Mouse (Mus musculus) limb, embryonic 15.5 days (tissue): ENCODE results near the gene Vav2. TPM values are rescaled to one million over a fixed set of nuclear protein-coding genes. Genes with fewer than 3 reads are reported as not detected.

Experiments
- ATAC-seq: fragments of 200-750 bp; cut with Nextera tagmentation; 2 replicates; pipeline ENCODE4 v1.8.0; 2017; ENCODE audit warnings: low read depth, moderate TSS enrichment; ENCODE audit not compliant: insufficient number of reproducible peaks, low FRiP score, low TSS enrichment
- H3K27ac ChIP-seq: fragments of 300-500 bp; sonication (generic); 2 replicates; pipeline ENCODE4 v1.5.1; 2015; ENCODE audit warnings: moderate library complexity, mild to moderate bottlenecking, inconsistent platforms
- H3K27me3 ChIP-seq: fragments of 300-500 bp; sonication (generic); 2 replicates; pipeline ENCODE4 v1.6.1; 2015; ENCODE audit warnings: inconsistent platforms
- H3K36me3 ChIP-seq: fragments of 300-500 bp; sonication (generic); 2 replicates; pipeline ENCODE4 v1.6.1; 2015; ENCODE audit warnings: inconsistent platforms
- H3K4me1 ChIP-seq: fragments of 300-500 bp; sonication (generic); 2 replicates; pipeline ENCODE4 v1.6.1; 2015; ENCODE audit warnings: inconsistent platforms
- H3K4me2 ChIP-seq: fragments of 300-500 bp; sonication (generic); 2 replicates; pipeline ENCODE4 v1.6.1; 2015; ENCODE audit warnings: mild to moderate bottlenecking, inconsistent platforms
- H3K4me3 ChIP-seq: fragments of 300-500 bp; sonication (generic); 2 replicates; pipeline ENCODE4 v1.5.1; 2015; ENCODE audit warnings: mild to moderate bottlenecking, inconsistent platforms
- H3K9ac ChIP-seq: fragments of 300-500 bp; sonication (generic); 2 replicates; pipeline ENCODE4 v1.6.1; 2015; ENCODE audit warnings: inconsistent platforms
- H3K9me3 ChIP-seq: fragments of 300-500 bp; sonication (generic); 2 replicates; pipeline ENCODE4 v1.6.1; 2016; ENCODE audit warnings: inconsistent platforms
- WGBS: fragments of 180-500 bp; shearing (Covaris S2); methylation state at CpG from one replicate; pipeline ENCODE4 v1.1.7; 2015; 5-methylcytosine and 5-hydroxymethylcytosine counted together
- polyA plus RNA-seq: library from polyadenylated mRNA; unstranded; fragments of >200 nt; fragmentation: Nextera tagmentation; extraction: Ambion mirVana; gene quantifications from 2 replicates; pipeline ENCODE4 v1.2.1, GENCODE M21; 2015

Vav2 gene
- polyA plus RNA-seq, 1 experiment from 2014 or later, result 5.0 TPM

GRCm38 (mm10) chr2:27352720-27353119, 74.1 kb downstream of the Vav2 start:
- Histone ChIP-seq H3K27me3 (no peaks in the 10 kb centered on the region), H3K4me1 (0 out of 2 replicates have a peak, but pooled peaks cover 5% of the 10 kb centered on the region), H3K4me2 (no peak overlapping the region), H3K4me3 (no peak overlapping the region), H3K9ac (no peak overlapping the region), H3K36me3 (0 out of 2 replicates have a peak, but pooled peaks cover 7% of the 10 kb centered on the region), H3K27ac (no peak overlapping the region), H3K9me3 (no peaks in the 10 kb centered on the region)
- WGBS, result 83% methylated on average over 8 of the region's 8 CpGs
- no peak for ATAC-seq

- no peak overlapping the region for H3K4me3 ChIP-seq
- ATAC-seq, result no peak
- H3K27me3 ChIP-seq, result no peaks in the 10 kb centered on the region
- 0 out of 2 replicates have a peak, but pooled peaks cover 7% of the 10 kb centered on the region for H3K36me3 ChIP-seq
- H3K4me1 ChIP-seq, result 0 out of 2 replicates have a peak, but pooled peaks cover 5% of the 10 kb centered on the region
- no peak overlapping the region for H3K4me2 ChIP-seq
- 95% methylated on average over 5 of the region's 5 CpGs for WGBS
- no peak overlapping the region for H3K9ac ChIP-seq
- no peak overlapping the region for H3K27ac ChIP-seq
- H3K9me3 ChIP-seq, result no peaks in the 10 kb centered on the region
These were observed 76.5 kb downstream of the Vav2 start for GRCm38 (mm10) chr2:27350371-27350770.

GRCm38 (mm10) chr2:27343984-27344453, 82.8 kb downstream of the Vav2 start:
- H3K4me1 ChIP-seq, result no peaks in the 10 kb centered on the region
- no peak overlapping the region for H3K27ac ChIP-seq
- no peaks in the 10 kb centered on the region for H3K36me3 ChIP-seq
- ATAC-seq, result no peak
- no peak overlapping the region for H3K4me3 ChIP-seq
- H3K9ac ChIP-seq, result no peak overlapping the region
- no peaks in the 10 kb centered on the region for H3K9me3 ChIP-seq
- H3K4me2 ChIP-seq, result no peak overlapping the region
- no peaks in the 10 kb centered on the region for H3K27me3 ChIP-seq
- WGBS, result 69% methylated on average over 12 of the region's 12 CpGs

GRCm38 (mm10) chr2:27340682-27341081, 86.2 kb downstream of the Vav2 start:
- H3K27ac ChIP-seq, result no peak overlapping the region
- 82% methylated on average over 6 of the region's 6 CpGs for WGBS
- H3K4me1 ChIP-seq, result 0 out of 2 replicates have a peak, but pooled peaks cover 8% of the 10 kb centered on the region
- H3K9ac ChIP-seq, result no peak overlapping the region
- no peak overlapping the region for H3K4me2 ChIP-seq
- no peak for ATAC-seq
- H3K9me3 ChIP-seq, result no peaks in the 10 kb centered on the region
- H3K27me3 ChIP-seq, result no peaks in the 10 kb centered on the region
- peaks cover 4% of the 10 kb centered on the region; the same call in 1 of the 2 replicates for H3K36me3 ChIP-seq
- no peak overlapping the region for H3K4me3 ChIP-seq

GRCm38 (mm10) chr2:27339051-27339450, 87.8 kb downstream of the Vav2 start:
- WGBS, result 49% methylated on average over 8 of the region's 8 CpGs
- no peaks in the 10 kb centered on the region for H3K27me3 ChIP-seq
- no peak for ATAC-seq
- no peaks in the 10 kb centered on the region for H3K9me3 ChIP-seq
- H3K4me3 ChIP-seq, result no peak overlapping the region
- 0 out of 2 replicates have a peak, but pooled peaks cover 8% of the 10 kb centered on the region for H3K4me1 ChIP-seq
- no peak overlapping the region for H3K4me2 ChIP-seq
- peaks cover 6% of the 10 kb centered on the region; the same call in 1 of the 2 replicates for H3K36me3 ChIP-seq
- H3K9ac ChIP-seq, result no peak overlapping the region
- H3K27ac ChIP-seq, result no peak overlapping the region

DNA sequence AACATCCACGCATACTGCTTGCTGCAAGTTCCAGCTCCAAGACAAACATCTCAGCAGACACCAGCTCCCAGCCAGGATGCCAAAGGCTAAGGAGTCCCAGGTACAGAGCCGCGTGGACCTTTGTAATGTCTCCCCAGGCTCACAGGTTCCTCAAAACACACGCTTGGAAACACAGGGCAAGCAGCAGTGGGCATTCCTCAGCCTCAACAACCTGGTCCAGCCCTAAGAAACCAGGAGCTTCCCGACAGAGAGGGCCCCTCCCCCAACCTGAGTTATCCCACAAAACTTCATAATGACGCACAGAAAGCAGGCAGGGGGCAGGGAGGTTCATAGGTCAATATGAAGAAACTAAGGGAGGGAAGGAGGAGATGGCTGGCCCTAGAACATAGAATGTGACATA, 89.6 kb downstream of the Vav2 start:
- 62% methylated on average over 6 of the region's 6 CpGs for WGBS

GRCm38 (mm10) chr2:27336600-27336999, 90.2 kb downstream of the Vav2 start:
- 76% methylated on average over 9 of the region's 9 CpGs for WGBS
- no peaks in the 10 kb centered on the region for H3K9me3 ChIP-seq
- 0 out of 2 replicates have a peak, but pooled peaks cover 8% of the 10 kb centered on the region for H3K4me1 ChIP-seq
- no peak overlapping the region for H3K4me3 ChIP-seq
- no peak for ATAC-seq
- H3K9ac ChIP-seq, result no peak overlapping the region
- H3K36me3 ChIP-seq, result peaks cover 6% of the 10 kb centered on the region; the same call in 1 of the 2 replicates
- H3K27ac ChIP-seq, result no peak overlapping the region
- no peaks in the 10 kb centered on the region for H3K27me3 ChIP-seq
- no peak overlapping the region for H3K4me2 ChIP-seq

More for the DNA sequence above, 89.6 kb downstream of the Vav2 start:
- no peak overlapping the region for H3K27ac ChIP-seq
- H3K36me3 ChIP-seq, result peaks cover 6% of the 10 kb centered on the region; the same call in 1 of the 2 replicates
- no peaks in the 10 kb centered on the region for H3K27me3 ChIP-seq
- 0 out of 2 replicates have a peak, but pooled peaks cover 8% of the 10 kb centered on the region for H3K4me1 ChIP-seq
- ATAC-seq, result no peak
- H3K9ac ChIP-seq, result no peak overlapping the region
- no peak overlapping the region for H3K4me2 ChIP-seq
- H3K4me3 ChIP-seq, result no peak overlapping the region
- H3K9me3 ChIP-seq, result no peaks in the 10 kb centered on the region

DNA sequence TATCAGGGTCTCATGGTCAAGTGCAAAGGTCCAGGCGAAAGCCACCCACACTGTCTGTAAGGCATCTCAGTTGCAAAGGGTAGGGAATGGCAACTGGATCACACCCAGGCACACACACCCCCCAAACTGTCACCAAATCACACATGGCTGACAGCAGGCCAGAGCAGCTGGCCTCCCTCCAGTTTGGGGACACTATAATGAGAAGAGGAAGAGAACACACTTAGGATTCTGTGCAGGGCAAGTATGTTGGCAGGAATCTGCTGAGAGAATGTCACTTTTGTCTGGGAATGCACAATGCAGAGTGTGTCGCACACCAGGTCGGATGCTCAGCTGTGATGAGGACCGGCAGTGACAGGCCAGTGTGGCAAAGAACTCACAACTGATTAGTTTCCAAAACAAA, 92.0 kb downstream of the Vav2 start:
- ATAC-seq, result no peak
- Histone ChIP-seq H3K36me3 (peaks cover 6% of the 10 kb centered on the region; the same call in 1 of the 2 replicates), H3K4me1 (0 out of 2 replicates have a peak, but pooled peaks cover 8% of the 10 kb centered on the region), H3K4me3 (no peak overlapping the region), H3K27ac (no peak overlapping the region), H3K27me3 (no peaks in the 10 kb centered on the region), H3K9ac (no peak overlapping the region), H3K4me2 (no peak overlapping the region), H3K9me3 (no peaks in the 10 kb centered on the region)
- 86% methylated on average over 4 of the region's 4 CpGs for WGBS

GRCm38 (mm10) chr2:27331560-27331959, 95.3 kb downstream of the Vav2 start:
- WGBS, result 76% methylated on average over 5 of the region's 5 CpGs
- Histone ChIP-seq H3K4me2 (no peak overlapping the region), H3K4me1 (peaks cover 8% of the 10 kb centered on the region), H3K4me3 (no peak overlapping the region), H3K9ac (no peak overlapping the region), H3K27me3 (no peaks in the 10 kb centered on the region), H3K27ac (no peak overlapping the region), H3K9me3 (no peaks in the 10 kb centered on the region), H3K36me3 (peaks cover 6% of the 10 kb centered on the region; the same call in 1 of the 2 replicates)
- no peak for ATAC-seq

- no peak overlapping the region for H3K27ac ChIP-seq
- no peaks in the 10 kb centered on the region for H3K27me3 ChIP-seq
- WGBS, result 59% methylated on average over 8 of the region's 8 CpGs
- H3K9me3 ChIP-seq, result no peaks in the 10 kb centered on the region
- H3K4me1 ChIP-seq, result peaks cover 17% of the 10 kb centered on the region
- H3K4me2 ChIP-seq, result no peak overlapping the region
- no peak overlapping the region for H3K9ac ChIP-seq
- H3K4me3 ChIP-seq, result no peak overlapping the region
- H3K36me3 ChIP-seq, result no peaks in the 10 kb centered on the region
- no peak for ATAC-seq
These were observed 96.4 kb downstream of the Vav2 start for GRCm38 (mm10) chr2:27330446-27330845.

DNA sequence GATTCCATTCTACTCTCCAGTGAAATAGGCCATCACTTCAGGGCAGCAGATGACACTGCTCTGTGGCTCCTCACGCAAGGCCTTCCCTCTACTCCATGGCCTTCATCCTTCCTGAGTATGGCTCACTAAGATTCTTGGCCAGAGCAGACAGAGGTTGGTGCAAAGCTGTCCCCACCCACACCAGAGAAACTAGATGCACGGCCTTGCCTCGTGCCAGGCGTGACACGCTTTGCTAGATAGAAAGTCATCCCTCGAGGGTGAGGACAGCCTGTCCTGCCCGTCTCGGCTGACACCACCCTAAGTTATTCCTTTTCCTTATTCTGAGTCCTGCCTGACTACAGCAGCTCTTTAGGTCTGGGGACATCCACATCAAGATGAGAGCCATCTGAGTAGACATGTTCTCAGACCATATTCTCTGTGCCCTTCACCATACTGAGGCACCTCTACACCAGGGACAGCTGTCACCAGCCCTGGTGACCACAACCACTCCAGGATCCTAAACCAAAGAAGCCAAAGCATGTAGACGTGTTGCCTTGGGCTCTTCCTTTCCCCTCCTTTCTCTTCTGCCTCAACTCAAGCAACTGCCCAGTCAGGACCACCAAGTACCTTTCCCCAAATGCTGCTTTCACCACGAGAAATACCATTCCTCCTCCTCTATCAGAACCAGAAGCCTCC, 97.3 kb downstream of the Vav2 start:
- H3K27me3 ChIP-seq, result no peaks in the 10 kb centered on the region
- no peak overlapping the region for H3K4me2 ChIP-seq
- ATAC-seq, result no peak
- H3K9ac ChIP-seq, result no peak overlapping the region
- H3K4me1 ChIP-seq, result peaks cover 21% of the 10 kb centered on the region
- 85% methylated on average over 10 of the region's 10 CpGs for WGBS
- H3K9me3 ChIP-seq, result no peaks in the 10 kb centered on the region
- no peak overlapping the region for H3K27ac ChIP-seq
- no peak overlapping the region for H3K4me3 ChIP-seq
- no peaks in the 10 kb centered on the region for H3K36me3 ChIP-seq

DNA sequence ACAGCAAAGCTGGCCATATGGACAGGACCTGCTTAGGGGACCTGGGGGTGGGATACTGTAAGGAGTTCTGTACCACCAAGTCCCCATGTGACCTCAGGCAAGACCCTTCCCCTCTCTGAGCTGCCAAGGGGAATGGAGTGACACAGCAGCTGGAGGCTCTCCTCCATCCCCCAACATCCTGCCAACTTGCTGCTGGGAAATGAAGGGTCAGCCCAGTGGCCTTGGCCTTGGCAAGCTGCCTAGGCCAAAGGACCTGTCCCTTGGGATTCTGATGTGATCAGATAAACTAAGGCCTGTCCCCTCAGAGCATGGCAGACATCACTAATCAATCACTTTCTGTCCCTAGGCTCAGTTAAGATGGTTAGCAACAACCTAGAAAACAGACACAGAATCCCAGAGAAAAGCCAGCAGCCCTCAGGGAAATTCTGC, 98.2 kb downstream of the Vav2 start:
- peaks cover 29% of the 10 kb centered on the region for H3K4me1 ChIP-seq
- H3K9me3 ChIP-seq, result no peaks in the 10 kb centered on the region
- no peak overlapping the region for H3K4me3 ChIP-seq
- H3K27ac ChIP-seq, result no peak overlapping the region
- H3K4me2 ChIP-seq, result no peak overlapping the region
- ATAC-seq, result no peak
- no peaks in the 10 kb centered on the region for H3K36me3 ChIP-seq
- H3K9ac ChIP-seq, result no peak overlapping the region
- no peaks in the 10 kb centered on the region for H3K27me3 ChIP-seq
